Mouse (Mus musculus): Measurements from ENCODE around the gene Fam89b.
"Not testable (repeated sequence)": the region's sequence is repeated elsewhere in the genome, so short reads cannot be mapped to it uniquely, and the experiment has no call there.

Fam89b gene

DNA sequence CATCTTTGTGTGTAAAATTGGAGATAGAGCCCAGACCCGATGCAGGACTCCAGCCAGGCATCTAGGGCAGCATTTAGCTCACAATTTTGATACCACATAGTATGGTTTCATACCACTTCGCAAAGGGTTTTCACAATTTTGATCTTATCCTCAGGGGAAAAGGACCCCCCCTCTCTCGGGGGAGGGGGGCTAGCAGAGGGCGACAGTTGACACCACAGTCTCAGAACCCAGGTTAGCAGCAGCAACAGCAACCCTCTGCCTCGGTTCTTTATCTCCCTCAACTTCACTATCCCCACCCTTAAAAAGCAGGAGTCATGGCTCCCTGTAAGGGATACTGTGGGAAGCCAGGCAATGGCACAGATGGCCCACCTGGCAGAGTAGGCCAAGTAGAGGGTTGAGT lies 16.2 kb downstream of the Fam89b start:
- no peak for DNase-seq (ENCODE audit: low read depth, low spot score)

DNA sequence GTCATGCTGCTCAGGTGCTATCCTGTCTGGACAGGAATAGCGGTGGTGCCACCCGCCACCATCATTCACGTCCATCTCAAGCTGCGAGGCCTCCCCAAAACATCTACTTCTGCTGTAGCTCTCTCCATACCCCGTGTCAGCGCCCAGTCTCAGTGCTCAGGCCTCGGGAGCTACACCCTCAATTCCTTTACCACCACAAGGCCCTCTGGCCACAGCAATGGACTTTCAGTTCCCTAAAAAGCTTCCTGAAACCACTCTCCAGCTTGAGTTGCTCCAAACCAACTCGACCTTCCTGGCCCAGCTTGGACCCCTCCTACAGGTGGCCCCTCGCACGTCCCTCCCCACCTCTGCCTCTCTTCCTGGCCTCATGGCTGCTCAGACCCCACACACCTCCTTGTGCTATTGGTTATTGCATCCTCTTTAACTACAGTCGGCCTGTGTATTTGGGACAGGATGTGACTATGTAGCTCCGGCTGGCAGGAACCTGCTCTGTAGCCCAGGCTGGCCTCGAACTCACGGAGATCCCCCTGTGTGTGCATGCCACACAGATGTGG lies 17.5 kb downstream of the Fam89b start:
- no peak for DNase-seq (ENCODE audit: low read depth, low spot score)

DNA sequence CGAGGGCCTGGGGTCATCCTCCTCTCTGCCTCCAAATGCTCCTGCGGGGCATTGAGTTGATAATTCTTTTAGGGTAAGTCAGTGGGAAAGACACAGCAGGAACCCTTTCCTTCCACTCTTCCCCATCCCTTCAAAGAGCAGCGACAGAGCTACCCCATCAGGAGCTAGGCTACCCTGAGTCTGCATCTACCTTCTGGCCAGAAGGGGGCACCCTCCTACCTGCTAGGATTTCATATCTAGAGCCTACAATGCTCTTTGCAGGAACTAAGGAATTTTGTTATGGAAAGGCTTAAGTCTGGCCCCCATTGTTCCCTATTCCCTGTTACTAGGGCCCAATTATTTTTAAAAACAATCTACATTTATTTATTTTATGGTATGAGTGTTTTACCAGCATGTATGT lies 18.2 kb downstream of the Fam89b start:
- DNase-seq (ENCODE audit: low read depth, low spot score): peak; percentile 63

DNA sequence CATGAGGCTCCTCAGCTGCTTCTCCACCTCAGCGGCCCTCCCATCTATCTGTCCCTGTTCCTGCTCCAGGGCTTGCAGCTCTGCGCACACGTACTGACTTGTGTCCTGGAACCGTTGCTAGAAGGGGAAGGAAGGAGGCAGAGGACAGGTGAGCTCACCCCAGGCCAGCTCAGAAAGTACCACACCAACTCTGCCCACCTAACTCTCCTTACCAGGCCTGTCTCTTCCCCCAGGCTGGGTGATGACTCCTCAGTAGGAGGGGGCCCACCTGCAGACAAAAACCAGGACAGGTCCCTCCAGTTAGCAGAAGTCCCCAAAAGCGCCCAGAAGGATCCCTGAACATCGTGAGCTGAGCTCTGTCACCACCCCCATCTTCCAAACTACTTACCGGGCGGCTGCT lies 18.9 kb downstream of the Fam89b start:
- no peak for DNase-seq (ENCODE audit: low read depth, low spot score)

DNA sequence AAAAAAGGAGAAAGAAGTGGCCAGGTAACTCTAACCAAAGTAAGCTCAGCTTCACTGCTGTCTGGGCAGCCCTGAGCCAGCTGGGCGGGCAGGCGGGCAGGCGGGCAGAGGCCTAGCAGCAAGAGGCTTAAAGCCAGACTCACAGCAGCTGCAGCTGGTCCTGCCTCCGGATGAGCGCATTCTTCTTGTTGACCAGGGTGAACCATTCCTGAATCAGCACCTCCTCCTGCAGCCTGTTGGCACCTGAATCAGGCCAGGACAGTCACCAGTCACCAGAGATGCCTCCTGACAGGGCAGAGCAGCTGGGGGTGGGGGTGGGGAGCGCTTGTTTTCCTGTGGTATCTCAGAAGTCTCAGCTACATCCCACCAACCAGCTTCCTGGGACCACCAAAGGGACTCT lies 19.4 kb downstream of the Fam89b start:
- DNase-seq (ENCODE audit: low read depth, low spot score): no peak

DNA sequence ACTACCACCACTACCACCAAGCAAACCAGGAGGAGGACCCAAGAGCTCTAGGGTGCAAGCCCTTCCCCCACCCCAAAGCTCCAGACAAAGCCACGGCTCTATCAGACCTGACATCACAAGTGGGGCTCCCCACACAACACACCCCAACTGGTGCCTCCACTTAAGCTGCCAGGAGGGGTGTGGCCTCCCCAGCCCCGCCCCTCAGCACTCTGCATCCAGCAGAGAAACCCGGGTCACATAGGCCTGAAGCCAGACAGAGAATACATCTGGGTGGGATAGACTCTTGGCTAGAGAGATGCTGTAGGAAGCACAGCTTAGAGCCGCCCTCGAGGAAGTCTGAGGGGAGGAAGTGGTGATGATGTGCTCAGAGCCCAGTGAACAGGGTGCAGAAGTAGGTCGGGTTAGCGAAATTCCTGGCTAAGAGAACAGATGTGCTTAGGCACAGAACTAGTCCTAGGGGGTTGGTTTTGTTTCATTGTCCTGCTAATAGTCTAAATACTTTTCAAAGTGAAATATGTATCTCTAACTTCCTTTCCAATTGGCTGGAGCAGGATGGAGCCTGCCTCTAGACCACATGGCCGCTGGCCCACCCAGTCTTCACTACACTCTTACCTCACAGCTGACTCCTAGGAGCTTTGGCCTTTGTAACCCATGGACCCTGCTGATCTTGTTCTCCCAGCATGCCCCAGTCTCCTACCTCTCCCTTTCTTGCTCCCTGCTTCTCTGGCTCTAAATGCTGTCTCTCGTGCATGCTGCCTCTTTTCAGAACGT lies 24.5 kb downstream of the Fam89b start:
- no peak for DNase-seq (ENCODE audit: low read depth, low spot score)

DNA sequence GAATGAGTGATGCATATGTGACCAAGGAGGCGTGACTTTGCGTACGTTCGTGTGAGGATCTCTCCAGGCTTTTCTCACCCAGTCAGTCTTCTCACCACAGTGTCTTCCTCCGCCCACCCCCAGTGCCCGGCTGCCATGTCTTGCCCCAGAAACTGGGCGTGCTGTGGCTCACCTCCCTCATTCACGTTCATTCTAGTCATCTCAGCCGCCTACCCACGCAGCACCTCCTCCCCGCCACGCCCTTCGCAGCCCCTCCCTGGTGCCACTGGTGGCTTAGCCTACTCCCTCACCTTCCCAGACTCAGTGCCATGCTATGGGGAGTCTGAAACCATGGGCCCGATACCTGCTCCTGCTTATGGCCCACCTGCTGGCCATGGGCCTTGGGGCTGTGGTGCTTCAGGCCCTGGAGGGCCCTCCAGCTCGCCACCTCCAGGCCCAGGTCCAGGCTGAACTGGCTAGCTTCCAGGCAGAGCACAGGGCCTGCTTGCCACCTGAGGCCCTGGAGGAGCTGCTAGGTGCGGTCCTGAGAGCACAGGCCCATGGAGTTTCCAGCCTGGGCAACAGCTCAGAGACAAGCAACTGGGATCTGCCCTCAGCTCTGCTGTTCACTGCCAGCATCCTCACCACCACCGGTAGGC lies 25.2 kb downstream of the Fam89b start, which contains the start of gene Kcnk7:
Gene Kcnk7, plus strand, starts transcription at position 205 of the 638 bp plus-strand sequence.
- no peak for DNase-seq (ENCODE audit: low read depth, low spot score)

DNA sequence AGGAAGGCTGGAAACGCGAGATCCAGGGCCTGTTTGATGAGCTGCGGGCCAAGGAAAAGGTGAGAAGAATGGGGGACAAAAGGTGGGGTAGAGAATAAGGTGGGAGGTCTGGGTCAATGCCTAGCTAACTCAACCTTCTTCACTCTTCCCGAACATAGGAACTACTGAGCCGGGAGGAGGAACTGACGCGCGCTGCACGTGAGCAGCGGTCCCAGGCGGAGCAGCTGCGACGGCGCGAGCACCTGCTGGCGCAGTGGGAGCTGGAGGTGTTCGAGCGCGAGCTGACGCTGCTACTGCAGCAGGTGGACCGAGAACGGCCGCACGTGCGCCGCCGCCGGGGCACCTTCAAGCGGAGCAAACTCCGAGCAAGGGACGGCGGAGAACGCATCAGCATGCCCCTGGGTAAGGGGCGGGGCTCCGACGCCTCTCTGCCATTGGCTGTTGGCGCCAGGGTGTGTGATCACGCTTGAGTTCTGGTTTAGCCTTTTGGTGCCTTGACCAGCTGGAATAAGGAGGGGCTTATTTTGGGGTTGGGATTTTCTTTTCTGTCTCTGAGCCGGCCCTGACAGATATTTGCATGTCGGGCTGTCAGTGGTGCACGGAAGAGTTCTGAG lies 33.5 kb downstream of the Fam89b start:
- DNase-seq (ENCODE audit: low read depth, low spot score): peak; percentile 31

DNA sequence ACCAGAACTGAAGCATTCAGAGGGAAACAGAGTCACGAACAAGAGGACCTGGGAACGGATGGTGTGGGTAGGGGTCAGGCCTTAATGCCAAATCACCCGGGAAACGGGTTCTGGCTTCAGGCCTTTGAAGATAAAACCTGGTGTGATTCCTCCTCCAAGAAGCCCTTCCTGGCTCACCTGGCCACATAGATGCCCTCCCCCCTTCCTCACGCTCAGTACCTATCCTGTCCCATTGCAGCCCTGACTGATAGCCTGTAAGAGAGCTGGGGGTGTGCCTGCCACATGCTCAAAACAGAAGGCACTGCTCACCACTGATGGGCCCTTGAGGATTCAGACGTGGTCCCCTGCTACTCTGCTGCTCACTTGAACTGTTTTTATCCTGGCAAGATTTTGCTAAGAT lies 35.7 kb downstream of the Fam89b start:
- no peak for DNase-seq (ENCODE audit: low read depth, low spot score)

DNA sequence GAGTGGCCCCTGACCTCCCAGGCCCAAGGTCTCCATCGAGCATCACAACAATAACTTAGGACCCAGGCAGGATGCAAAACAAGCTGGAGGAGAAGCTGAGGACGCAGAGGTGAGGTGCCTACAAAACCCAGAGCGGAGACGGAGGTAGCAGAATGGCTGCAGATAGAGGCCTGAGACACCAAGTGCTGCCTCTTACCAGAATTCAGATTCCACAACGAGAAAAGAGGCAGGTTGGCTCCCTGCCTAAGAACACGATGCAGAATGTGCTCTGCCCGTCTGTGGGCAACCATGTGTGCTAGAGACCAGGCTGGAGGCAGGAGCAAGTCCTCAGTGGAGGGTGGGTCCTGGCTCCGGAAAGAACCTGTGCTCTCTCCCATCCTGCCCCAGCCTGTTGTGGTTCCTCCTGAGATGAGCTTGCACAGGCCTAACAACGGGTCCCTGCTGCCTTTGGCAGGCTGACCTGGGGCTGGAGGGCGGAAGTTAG lies 36.5 kb downstream of the Fam89b start:
- DNase-seq (ENCODE audit: low read depth, low spot score): no peak

DNA sequence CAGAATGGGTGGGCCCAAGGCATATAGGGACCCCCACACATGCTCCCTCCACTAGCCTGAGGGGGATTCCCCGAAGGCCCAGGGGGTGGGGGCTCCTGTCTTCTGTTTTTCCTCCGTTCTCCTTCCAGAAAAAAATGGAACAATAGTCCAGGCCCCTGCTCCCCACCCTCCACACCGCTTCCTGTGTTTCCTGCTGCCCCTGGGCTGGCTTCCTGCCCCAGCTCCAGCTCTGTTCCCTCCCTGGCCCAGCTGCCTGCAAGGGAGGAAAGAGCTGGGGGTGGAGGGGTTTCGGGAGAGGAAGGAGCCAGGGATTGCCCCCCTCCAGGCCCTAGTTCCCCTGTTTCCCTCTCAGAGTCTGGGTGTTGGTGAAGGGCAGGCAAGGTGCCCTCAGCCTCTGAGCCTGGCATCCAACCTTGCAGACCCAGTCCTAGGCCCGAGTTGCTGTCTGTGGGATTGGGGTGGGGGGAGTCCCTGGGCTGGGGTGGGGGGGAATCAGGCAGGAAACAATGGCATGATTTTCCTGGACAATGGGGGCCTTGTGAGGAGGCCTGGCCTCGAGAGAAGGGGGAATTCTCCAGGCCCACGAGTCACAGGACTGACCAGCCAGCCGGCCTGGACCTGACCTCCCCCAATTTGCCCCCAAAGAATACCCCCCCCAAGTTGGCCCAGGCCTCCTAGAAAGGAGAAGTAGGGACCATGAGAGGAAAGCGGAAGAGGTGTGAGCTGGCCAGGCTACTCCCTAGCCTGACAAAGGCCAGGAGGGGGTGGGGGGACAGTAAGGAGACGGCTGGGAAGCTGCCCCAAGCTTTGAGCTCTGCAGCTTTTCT lies 37.2 kb downstream of the Fam89b start:
- DNase-seq (ENCODE audit: low read depth, low spot score): no peak

DNA sequence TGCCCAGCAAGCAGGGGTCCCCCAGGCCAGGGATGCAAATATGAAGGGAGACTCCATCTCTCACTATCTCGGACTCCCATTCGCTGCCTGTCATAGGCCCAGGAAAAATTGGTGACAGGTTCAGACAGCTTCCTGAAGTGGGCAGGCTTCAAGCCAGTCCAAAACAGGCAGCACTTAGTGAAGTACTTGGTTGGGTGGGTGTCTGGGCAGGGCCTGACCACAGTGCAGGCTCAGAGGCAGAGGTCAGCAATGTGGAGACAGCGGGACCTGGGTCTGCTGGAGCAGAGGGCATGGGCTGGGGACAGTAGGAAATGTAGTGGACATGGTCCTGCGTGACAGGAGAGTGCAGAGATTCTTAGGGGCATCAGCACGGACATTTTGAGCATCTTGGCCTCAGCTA lies 37.9 kb downstream of the Fam89b start:
- no peak for DNase-seq (ENCODE audit: low read depth, low spot score)

DNA sequence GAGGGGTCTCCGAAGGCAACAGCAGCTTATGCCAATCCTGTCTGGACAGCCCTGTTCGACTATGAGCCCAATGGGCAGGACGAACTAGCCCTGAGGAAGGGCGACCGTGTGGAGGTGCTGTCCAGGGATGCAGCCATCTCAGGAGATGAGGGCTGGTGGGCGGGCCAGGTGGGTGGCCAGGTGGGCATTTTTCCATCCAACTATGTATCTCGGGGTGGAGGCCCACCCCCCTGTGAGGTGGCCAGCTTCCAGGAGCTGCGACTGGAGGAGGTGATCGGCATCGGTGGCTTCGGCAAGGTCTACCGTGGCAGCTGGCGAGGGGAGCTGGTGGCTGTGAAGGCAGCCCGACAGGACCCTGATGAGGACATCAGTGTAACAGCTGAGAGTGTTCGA lies 39.1 kb downstream of the Fam89b start:
- DNase-seq (ENCODE audit: low read depth, low spot score): no peak

DNA sequence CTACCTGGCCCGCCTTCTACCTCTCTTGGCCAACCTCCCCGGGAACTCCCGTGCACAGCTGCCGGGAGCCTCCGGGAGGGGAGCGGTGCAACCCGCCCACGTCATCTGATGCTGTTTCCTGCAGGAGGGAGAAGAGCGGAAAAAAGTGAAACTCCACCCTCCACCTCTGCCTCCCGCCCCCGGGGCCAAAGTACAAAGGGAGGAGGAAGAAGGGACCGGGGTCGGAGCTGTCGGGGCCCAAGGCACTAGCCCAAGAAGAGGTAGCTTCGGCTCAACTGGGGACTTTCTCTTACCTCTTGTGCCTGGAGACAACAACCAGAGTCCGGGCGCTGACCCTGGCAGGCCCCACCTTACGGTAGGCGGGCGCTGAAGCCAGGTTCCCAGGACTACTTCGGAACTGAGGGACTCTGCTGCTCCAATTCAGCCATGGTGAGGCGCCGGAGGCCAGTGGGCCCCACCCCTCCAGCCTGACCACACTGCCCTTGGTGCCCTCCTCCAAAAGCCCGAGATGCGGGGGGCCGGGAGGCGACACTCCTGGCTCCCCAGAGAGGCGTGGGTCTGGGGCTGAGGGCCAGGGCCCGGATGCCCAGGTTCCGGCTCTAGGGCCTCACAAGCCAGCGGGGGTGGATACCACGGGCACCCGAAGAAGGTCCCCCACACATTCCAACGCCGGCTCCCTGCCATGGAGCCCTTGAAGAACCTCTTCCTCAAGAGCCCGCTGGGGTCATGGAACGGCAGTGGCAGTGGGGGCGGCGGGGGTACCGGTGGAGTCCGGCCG lies 39.7 kb downstream of the Fam89b start:
- DNase-seq (ENCODE audit: low read depth, low spot score): peak; percentile 77

DNA sequence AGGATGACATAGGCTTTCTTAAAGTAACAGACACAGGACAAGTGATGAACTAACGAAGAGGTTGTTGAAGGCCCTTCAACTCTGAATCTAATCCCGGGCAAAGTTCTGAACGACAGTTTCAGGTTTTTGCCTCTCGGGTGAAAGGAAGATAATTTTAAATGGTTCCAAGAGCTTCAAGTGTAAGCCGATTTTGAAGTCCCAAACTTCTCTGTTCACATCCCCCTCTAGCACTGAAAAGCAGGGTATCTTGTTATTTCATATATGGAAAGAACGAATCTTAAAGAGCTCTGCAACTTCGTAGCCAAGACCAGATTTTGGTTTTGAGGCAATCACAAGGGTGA lies 40.4 kb downstream of the Fam89b start:
- no peak for DNase-seq (ENCODE audit: low read depth, low spot score)

DNA sequence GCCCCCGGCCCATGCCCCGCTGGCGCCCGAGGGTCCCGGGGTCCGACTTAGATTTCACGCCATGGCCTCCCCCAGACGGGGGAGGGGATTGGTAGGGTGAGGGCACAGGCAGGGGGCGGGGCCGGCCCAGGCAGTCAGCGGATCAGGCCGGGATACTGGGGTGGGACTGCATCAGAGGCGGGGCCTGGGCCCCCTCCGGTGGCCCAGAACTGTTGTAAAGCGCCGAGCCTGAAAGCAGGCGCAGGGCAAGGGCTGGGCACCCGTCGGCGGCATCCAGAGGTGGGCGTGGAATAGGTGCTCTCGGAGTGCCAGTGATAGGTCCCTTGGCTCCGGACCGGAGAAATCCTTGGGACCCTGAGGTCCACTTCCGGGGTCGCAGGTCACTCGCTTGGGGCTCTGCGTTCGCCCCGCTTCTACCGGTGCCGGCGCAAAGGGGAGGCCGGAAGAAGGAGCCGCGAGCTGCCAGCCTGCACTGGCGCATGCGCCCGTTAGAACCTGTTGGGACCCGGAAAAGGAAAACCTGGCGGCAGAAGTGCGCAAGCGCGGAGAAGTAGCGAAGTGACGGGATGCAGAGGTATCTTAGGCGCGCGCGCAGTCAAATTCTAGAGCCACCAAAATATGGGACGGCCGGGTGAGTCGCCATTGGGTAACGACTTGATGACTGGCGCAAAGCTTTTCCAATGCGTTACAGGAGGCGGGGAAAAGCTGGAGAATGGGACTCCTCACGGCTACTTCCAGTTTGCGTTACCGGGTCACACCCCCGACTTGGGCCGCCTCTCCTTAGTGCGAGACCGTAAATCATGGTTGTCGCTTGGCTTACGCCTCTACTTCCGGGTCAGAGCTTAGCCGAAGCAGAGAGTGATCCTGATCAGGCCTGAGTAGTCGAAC lies 41.0 kb downstream of the Fam89b start, which contains the start of the genes Map3k11 and Pcnx3:
Gene Map3k11, plus strand, starts transcription at position 543 of the 888 bp plus-strand sequence.
Gene Pcnx3, minus strand, starts transcription at position 709 of the 888 bp plus-strand sequence.
- DNase-seq (ENCODE audit: low read depth, low spot score): peak; percentile 98

DNA sequence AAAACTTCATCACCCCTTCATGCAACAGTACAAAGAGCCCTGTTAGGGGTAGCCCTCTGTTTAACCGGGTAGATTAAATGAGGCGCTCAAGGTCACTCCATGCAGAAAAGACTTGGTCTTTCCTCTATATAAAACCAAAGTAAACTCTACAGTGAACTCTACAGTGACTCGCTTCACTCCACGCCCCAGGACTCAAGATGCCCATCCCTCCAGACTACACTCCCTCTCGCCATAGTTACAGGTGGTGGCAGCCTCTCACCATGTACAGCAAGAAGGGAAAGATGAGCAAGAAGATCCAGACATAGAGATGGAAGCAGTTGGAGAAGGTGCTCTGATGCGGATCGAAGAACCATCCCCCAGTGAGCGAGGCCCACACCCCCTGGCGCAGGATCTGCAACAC lies 41.7 kb downstream of the Fam89b start:
- no peak for DNase-seq (ENCODE audit: low read depth, low spot score)

DNA sequence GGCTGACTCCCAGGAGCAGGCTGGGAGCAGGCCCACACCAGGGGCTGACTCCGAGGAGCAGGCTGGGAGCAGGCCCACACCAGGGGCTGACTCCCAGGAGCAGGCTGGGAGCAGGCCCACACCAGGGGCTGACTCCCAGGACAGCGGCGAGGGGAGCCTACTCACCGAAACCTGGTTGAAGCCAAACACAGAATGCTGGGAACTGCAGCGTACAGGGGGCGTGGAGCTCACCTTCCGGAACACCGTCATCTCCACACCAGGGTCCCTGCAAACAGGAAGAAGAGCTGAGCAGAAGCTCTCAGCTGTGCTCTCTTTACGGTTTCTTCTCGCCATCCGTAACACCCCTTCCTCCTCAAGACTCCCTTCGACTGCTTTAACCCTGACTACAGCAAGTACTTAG lies 42.5 kb downstream of the Fam89b start:
- not testable (repeated sequence) for DNase-seq (ENCODE audit: low read depth, low spot score)

DNA sequence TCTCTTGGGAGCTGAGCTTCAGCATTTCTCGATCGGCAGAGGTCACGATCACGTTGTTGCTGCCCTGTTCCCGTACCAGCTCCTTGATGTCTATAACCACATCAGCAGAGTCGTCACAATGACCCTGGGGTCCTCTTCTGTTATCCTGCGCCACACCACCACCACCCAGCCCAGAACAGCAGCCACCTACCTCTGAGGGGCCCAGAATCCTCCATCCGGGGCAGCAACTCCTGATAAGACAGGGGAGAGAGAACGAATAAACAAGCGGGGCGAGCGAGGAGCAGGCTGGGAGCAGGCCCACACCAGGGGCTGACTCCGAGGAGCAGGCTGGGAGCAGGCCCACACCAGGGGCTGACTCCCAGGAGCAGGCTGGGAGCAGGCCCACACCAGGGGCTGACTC lies 43.0 kb downstream of the Fam89b start:
- DNase-seq (ENCODE audit: low read depth, low spot score): no peak

DNA sequence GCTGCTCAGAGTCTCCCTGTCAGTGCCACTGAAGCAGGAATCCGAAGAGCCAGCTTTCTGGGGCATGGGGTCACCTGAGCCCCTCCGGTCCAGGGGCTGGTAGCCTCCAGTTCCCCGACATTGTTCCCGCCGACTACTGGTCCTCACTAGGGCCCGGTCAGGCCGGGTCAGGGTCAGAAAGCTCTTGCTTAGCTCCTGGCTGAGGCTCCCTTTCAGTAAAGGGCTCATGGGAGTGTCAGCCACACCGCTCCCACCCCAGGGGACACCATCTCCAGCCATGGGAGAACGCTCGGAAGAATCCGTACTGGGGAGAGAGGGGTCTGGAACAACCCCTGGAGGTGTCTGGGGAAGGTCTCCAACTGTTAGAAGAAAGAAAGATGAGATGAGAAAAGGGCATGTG lies 43.6 kb downstream of the Fam89b start:
- no peak for DNase-seq (ENCODE audit: low read depth, low spot score)

All from forelimb bud, embryonic 11.5 days (tissue).